Mouse (Mus musculus) hindbrain, postnatal 0 days (tissue): ENCODE measurements around the gene Slc44a1. TPM values are rescaled to one million over a fixed set of nuclear protein-coding genes. Genes with fewer than 3 reads are reported as not detected.

Experiments
- ATAC-seq: fragments of 200-750 bp; cut with Nextera tagmentation; 2 replicates; pipeline ENCODE4 v1.8.0; 2017; ENCODE audit warnings: mild to moderate bottlenecking, moderate TSS enrichment, moderate library complexity
- DNase-seq: peaks from one replicate; pipeline ENCODE4 v3.0.0-alpha.2; 2015; ENCODE audit warnings: low spot score
- H3K27ac ChIP-seq: fragments of 300-500 bp; sonication (generic); 2 replicates; pipeline ENCODE4 v1.5.1; 2014; ENCODE audit warnings: mild to moderate bottlenecking
- H3K27me3 ChIP-seq: fragments of 300-500 bp; sonication (generic); 2 replicates; pipeline ENCODE4 v1.6.1; 2014; ENCODE audit warnings: low read length, mixed read lengths; ENCODE audit not compliant: insufficient read depth
- H3K36me3 ChIP-seq: fragments of 300-500 bp; sonication (generic); 2 replicates; pipeline ENCODE4 v1.6.1; 2014; ENCODE audit warnings: low read length, mixed read lengths; ENCODE audit not compliant: insufficient read depth
- H3K4me1 ChIP-seq: fragments of 300-500 bp; sonication (generic); 2 replicates; pipeline ENCODE4 v1.6.1; 2014; ENCODE audit warnings: antibody characterized with exemption, low read length, mixed read lengths; ENCODE audit not compliant: insufficient read depth
- H3K4me2 ChIP-seq: fragments of 300-500 bp; sonication (generic); 2 replicates; pipeline ENCODE4 v1.6.1; 2014; ENCODE audit warnings: low read depth, mild to moderate bottlenecking, low read length, moderate library complexity, mixed read lengths
- H3K4me3 ChIP-seq: fragments of 300-500 bp; sonication (generic); 2 replicates; pipeline ENCODE4 v1.5.1; 2014; ENCODE audit warnings: low read length
- H3K9ac ChIP-seq: fragments of 300-500 bp; sonication (generic); replicated peaks from 2 replicates; pipeline ENCODE4 v1.6.1; 2014; ENCODE audit warnings: mild to moderate bottlenecking, low read length, moderate library complexity, mixed read lengths
- H3K9me3 ChIP-seq: fragments of 300-500 bp; sonication (generic); 2 replicates; pipeline ENCODE4 v1.6.1; 2016; ENCODE audit warnings: low read length, mixed read lengths
- CTCF ChIP-seq: IDR thresholded peaks from 2 replicates; pipeline ENCODE4 v1.5.1; 2016; ENCODE audit warnings: antibody characterized with exemption, control low read depth, low read depth
- WGBS: fragments of 180-500 bp; shearing (Covaris S2); extraction: QIAGEN DNeasy Blood & Tissue Kit; methylation state at CpG from one replicate; pipeline ENCODE4 v1.1.7; 2014; 5-methylcytosine and 5-hydroxymethylcytosine counted together
- polyA plus RNA-seq: library from polyadenylated mRNA; unstranded; fragments of >200 nt; fragmentation: Nextera tagmentation; extraction: Ambion mirVana; gene quantifications from 2 replicates; pipeline ENCODE4 v1.2.1, GENCODE M21; 2015
- total RNA-seq: library from RNA; depleted of rRNA; stranded (reverse); fragments of >200 nt; gene quantifications from 2 replicates; pipeline ENCODE4 v1.2.3, GENCODE M21; 2014; rRNA removed

The Slc44a1 gene
- total and polyA plus RNA-seq, 2 experiments from 2014 or later, result 13.6 to 39.4 TPM

DNA sequence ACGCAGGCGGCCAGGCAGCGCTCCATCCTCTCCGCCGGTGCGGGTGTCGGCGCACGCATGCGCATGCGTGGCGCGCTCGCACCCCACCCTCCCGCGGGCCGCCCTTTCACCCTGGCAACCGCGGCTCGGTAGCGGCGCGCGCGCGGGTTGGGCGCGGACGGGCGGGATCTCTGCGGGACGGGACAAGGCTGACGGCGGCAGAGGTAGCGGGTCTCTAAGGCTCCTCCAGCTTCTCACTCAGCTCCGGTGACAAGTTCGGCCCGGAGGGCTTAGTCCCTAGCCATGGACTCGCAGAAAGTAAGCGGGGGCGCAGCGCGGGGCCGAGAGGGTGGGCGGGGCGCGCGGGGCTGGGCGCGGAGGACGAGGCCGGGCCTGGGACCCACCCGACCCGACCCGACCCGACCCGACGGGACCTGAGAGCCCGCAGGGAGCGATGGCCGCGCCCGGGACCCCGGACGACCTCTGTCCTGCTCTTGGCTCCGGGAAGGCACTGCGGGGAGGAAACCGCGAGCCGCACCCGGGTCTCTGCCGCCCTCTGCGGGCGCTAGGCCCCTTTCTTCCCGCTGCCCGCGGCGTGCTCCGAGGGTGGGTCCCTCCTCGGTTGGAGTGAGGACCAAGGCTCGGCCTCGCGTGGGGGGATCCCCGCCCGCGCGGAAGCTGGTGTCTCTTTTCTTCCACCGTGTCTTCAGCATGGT is 191.2 kb downstream of the Slc44a1 start, which contains the start of gene Fsd1l:
Gene Fsd1l, plus strand, starts transcription at position 156 of the 695 bp plus-strand sequence.
- H3K27me3 ChIP-seq, result no peaks in the 10 kb centered on the region
- ATAC-seq (peak; percentile 91), DNase-seq (peak; percentile 91)
- H3K9me3 ChIP-seq, result no peaks in the 10 kb centered on the region
- no peaks in the 10 kb centered on the region for H3K36me3 ChIP-seq
- H3K4me2 ChIP-seq, result peak within 1 kb of the TSS; percentile 81
- H3K4me1 ChIP-seq, result peaks cover 12% of the 10 kb centered on the region; the same call in 1 of the 2 replicates
- peak within 1 kb of the TSS; percentile 80 for H3K9ac ChIP-seq
- under 1% methylated on average over 56 of the region's 88 CpGs for WGBS
- peak; percentile 44 for TF ChIP-seq CTCF
- peak within 1 kb of the TSS; percentile 78 for H3K27ac ChIP-seq
- peak within 1 kb of the TSS; percentile 89 for H3K4me3 ChIP-seq

DNA sequence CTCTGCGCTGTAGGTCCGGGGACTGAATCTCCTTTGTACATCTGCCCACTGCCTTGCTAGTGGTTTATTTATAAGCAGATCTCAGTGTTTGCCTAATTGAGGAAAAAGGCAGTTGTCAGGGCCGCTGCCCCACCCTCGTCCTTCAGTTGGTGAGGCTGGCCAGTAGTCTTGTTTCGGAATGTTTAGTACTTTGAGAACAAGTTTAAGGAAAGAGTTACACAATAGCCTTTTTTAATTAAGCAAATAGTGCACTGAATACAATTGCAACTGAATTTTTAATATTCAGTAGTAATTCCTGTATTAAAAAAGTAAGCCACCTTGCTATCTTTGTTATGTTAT is 191.8 kb downstream of the Slc44a1 start:
- ATAC-seq, result no peak
- H3K4me2 ChIP-seq, result peak overlapping the region; percentile 81
- no peaks in the 10 kb centered on the region for H3K27me3 ChIP-seq
- no peaks in the 10 kb centered on the region for H3K36me3 ChIP-seq
- no peaks in the 10 kb centered on the region for H3K9me3 ChIP-seq
- DNase-seq, result no peak
- TF ChIP-seq CTCF, result no peak
- peak overlapping the region; percentile 80 for H3K9ac ChIP-seq
- peak overlapping the region; percentile 89 for H3K4me3 ChIP-seq
- H3K4me1 ChIP-seq, result peaks cover 12% of the 10 kb centered on the region; the same call in 1 of the 2 replicates
- under 1% methylated on average over 5 of the region's 5 CpGs for whole genome bisulfite sequencing
- H3K27ac ChIP-seq, result peak overlapping the region; percentile 78

DNA sequence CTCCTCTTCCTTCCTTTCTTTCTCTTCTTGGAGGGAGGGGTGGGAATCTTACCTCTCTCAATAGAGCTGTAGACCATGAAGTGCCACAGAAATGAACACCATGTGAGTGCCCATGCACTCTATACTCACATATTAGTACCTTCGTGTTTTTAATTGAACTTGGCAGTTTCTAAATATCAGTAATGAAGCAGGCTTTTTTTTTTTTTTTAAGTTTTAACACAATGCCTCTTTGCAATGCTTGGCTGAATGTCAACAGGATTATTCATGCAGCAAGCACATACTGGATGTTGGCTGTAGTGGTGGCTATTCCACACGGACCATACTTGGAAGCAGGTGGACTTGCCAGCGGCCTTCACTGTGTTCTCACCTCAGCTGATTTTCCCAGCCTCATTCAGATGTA is 195.1 kb downstream of the Slc44a1 start:
- Histone ChIP-seq H3K36me3 (no peaks in the 10 kb centered on the region), H3K27me3 (no peaks in the 10 kb centered on the region), H3K4me3 (no peak overlapping the region), H3K4me1 (peaks cover 18% of the 10 kb centered on the region), H3K27ac (no peak overlapping the region), H3K4me2 (no peak overlapping the region), H3K9ac (no peak overlapping the region), H3K9me3 (no peaks in the 10 kb centered on the region)
- 38% methylated on average over 3 of the region's 3 CpGs for WGBS
- DNase-seq, result peak; percentile 18
- no peak for TF ChIP-seq CTCF
- no peak for ATAC-seq

DNA sequence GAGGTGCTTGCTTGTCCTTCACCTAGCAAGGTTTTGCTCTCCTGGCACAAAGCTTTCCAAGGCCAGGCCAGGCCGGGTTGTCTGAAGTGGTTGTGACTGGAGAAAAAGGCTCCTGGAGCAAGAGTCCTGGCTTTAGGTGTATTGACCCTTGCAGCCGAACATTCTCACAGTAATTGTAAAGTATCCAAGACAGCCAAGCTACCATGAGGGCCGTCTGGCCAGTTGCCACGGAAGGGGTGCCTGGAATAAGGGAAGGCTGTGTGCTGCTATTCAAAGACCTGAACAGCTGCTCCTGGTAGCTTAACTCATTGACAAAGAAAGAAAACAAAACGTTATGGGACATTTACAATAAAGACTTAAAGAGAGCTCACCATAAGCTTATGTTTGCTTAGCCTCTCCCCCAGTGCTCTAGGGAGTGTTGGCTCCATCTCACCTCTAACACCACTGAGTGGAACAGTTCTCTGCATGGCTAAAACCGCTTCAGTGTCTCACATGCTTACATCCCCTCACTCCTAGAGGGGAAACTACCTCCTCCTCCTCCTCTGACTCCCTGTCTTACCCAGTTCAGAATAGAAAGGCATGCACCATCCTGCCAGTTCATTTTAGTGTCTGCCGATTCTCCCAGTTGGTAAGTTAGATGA is 197.2 kb downstream of the Slc44a1 start:
- H3K4me1 ChIP-seq, result peaks cover 18% of the 10 kb centered on the region
- peak; percentile 49 for DNase-seq
- H3K4me3 ChIP-seq, result no peak overlapping the region
- H3K4me2 ChIP-seq, result no peak overlapping the region
- H3K9me3 ChIP-seq, result no peaks in the 10 kb centered on the region
- H3K9ac ChIP-seq, result no peak overlapping the region
- H3K27me3 ChIP-seq, result no peaks in the 10 kb centered on the region
- peak; percentile 51; the same call in 1 of the 2 replicates for ATAC-seq
- H3K36me3 ChIP-seq, result no peaks in the 10 kb centered on the region
- H3K27ac ChIP-seq, result no peak overlapping the region
- 35% methylated on average over 7 of the region's 7 CpGs for WGBS
- no peak for TF ChIP-seq CTCF

DNA sequence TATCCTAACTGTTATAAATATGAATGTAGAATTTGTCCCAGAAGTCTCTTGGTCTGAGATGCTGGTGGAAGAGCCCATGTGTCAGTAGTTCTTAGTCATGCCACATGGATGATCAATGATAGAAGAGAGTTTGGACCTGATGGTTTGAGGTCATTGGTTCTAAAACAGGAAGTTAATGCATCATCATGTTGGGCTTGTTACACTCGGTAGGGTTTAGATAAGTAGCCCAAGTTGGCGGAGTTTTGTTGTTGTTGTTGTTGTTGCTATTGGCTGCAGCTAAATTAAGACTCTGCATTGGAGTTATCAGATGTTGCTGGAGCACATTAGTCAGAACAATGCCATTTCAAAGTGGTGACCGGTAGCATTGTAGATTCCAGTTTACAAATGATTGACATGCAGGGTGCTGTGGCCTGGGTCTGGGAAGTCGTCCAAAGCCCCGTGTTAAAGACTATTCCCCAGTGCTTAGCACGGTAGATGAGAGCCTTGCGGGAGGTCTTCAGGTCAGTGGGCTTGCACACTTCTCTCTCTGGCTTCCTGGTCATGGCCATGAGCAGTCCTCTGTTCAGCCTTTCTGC is 198.4 kb downstream of the Slc44a1 start:
- Histone ChIP-seq H3K4me2 (no peak overlapping the region), H3K9ac (no peak overlapping the region), H3K27ac (no peak overlapping the region), H3K27me3 (no peaks in the 10 kb centered on the region), H3K4me1 (peaks cover 17% of the 10 kb centered on the region; the same call in 1 of the 2 replicates), H3K4me3 (no peak overlapping the region), H3K36me3 (no peaks in the 10 kb centered on the region), H3K9me3 (no peaks in the 10 kb centered on the region)
- WGBS, result 65% methylated on average over 7 of the region's 7 CpGs
- DNase-seq (no peak), ATAC-seq (no peak)
- no peak for TF ChIP-seq CTCF

DNA sequence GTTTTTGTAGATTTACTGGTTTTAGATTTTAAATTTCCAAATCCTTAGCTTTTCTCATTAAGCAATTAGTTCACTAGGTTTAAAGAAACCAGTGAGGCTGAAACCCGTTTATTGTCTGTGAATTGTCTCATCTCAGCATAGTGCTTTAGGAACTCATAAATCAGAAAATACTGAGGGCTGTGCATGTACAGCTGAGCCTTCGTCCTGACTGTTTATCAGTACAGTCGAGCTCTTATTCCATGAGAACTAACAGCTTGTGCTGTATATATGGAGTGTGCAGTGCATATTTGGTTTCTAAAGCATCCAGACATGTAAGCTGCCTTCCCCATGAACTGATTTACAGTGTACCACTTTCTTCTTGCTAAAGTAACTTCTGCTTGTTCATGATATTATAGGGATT is 217.8 kb downstream of the Slc44a1 start:
- 74% methylated on average over 3 of the region's 3 CpGs for WGBS
- DNase-seq (no peak), ATAC-seq (no peak)
- Histone ChIP-seq H3K4me2 (no peak overlapping the region), H3K4me1 (no peaks in the 10 kb centered on the region), H3K9me3 (no peaks in the 10 kb centered on the region), H3K27ac (no peak overlapping the region), H3K9ac (no peak overlapping the region), H3K4me3 (no peak overlapping the region), H3K36me3 (peaks cover 25% of the 10 kb centered on the region), H3K27me3 (no peaks in the 10 kb centered on the region)
- no peak for TF ChIP-seq CTCF

DNA sequence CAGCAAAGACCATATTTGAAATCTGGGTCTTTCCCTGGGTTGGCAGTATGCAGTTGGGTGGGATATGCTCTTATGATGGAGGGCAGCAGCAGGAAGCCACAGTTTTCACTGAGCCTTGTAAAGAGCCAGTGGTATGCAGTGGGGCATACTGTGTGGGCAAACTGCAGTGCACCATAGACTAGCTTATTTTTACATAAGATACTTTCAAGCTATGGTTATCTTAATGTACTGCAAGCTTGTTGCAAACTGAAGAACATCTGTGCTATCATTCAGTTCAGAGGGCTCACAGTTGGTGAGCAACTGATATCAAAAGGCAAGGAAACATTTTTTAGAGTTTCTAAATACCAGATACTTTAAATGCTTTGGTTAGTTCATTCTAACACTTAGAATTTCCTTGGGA is 220.5 kb downstream of the Slc44a1 start:
- no peak for ATAC-seq

More for the DNA sequence above, 220.5 kb downstream of the Slc44a1 start:
- H3K4me3 ChIP-seq, result no peak overlapping the region
- no peak overlapping the region for H3K27ac ChIP-seq
- H3K36me3 ChIP-seq, result peaks cover 20% of the 10 kb centered on the region
- no peak overlapping the region for H3K4me2 ChIP-seq
- H3K9me3 ChIP-seq, result no peaks in the 10 kb centered on the region
- no peak overlapping the region for H3K9ac ChIP-seq
- TF ChIP-seq CTCF, result no peak
- no peaks in the 10 kb centered on the region for H3K4me1 ChIP-seq
- H3K27me3 ChIP-seq, result no peaks in the 10 kb centered on the region
- no peak for DNase-seq

Other genes with a start within 250 kb of the Slc44a1 start
- gene Fsd1l, start 191.1 kb downstream of the Slc44a1 start, total RNA-seq, result 21.4 and 23.0 TPM in 2 replicates
- 22.1 and 22.6 TPM in 2 replicates for gene Fsd1l, start 191.1 kb downstream of the Slc44a1 start, polyA plus RNA-seq